Mouse (Mus musculus): Measurements from ENCODE around the gene Stim1.
"Not testable (repeated sequence)": the region's sequence is repeated elsewhere in the genome, so short reads cannot be mapped to it uniquely, and the experiment has no call there.

The Stim1 gene

GRCm38 (mm10) chr7:102249896-102250630 is 17.5 kb upstream of the Stim1 start:
- DNase-seq = peak; percentile 57

- peak; percentile 83 for DNase-seq
Observed at GRCm38 (mm10) chr7:102250631-102251214, 16.9 kb upstream of the Stim1 start.

- no peak for DNase-seq
Observed at GRCm38 (mm10) chr7:102253631-102254030, 14.0 kb upstream of the Stim1 start.

- DNase-seq = no peak
Observed at GRCm38 (mm10) chr7:102255954-102256353, 11.7 kb upstream of the Stim1 start, which contains the start of gene Rhog. Rhog (minus strand) TSS chr7:102256054.

GRCm38 (mm10) chr7:102256636-102257035 is 11.0 kb upstream of the Stim1 start:
- no peak for DNase-seq

GRCm38 (mm10) chr7:102258189-102258588 is 9.4 kb upstream of the Stim1 start:
- DNase-seq = peak; percentile 82

GRCm38 (mm10) chr7:102258753-102259152 is 8.9 kb upstream of the Stim1 start:
- no peak for DNase-seq

- no peak for DNase-seq
Observed at GRCm38 (mm10) chr7:102259716-102260479, 7.7 kb upstream of the Stim1 start.

- DNase-seq = no peak
Observed at GRCm38 (mm10) chr7:102260518-102260917, 7.1 kb upstream of the Stim1 start.

GRCm38 (mm10) chr7:102263020-102263419 is 4.6 kb upstream of the Stim1 start:
- no peak for DNase-seq

- not testable (repeated sequence) for DNase-seq
Observed at GRCm38 (mm10) chr7:102266021-102266400, 1.6 kb upstream of the Stim1 start.

- no peak for DNase-seq
Observed at GRCm38 (mm10) chr7:102266401-102267042, 1.1 kb upstream of the Stim1 start.

GRCm38 (mm10) chr7:102267113-102267579 is 460 bp upstream of the Stim1 start:
- DNase-seq = peak; percentile 96

- DNase-seq = no peak
Observed at GRCm38 (mm10) chr7:102268395-102268748, 766 bp downstream of the Stim1 start.

GRCm38 (mm10) chr7:102272422-102272948 is 4.9 kb downstream of the Stim1 start:
- DNase-seq = no peak

GRCm38 (mm10) chr7:102281403-102281802 is 13.8 kb downstream of the Stim1 start:
- DNase-seq = no peak

GRCm38 (mm10) chr7:102282261-102282660 is 14.7 kb downstream of the Stim1 start:
- DNase-seq = no peak

GRCm38 (mm10) chr7:102289466-102289865 is 21.9 kb downstream of the Stim1 start:
- no peak for DNase-seq

GRCm38 (mm10) chr7:102292228-102292627 is 24.6 kb downstream of the Stim1 start:
- no peak for DNase-seq

GRCm38 (mm10) chr7:102293234-102293633 is 25.6 kb downstream of the Stim1 start:
- DNase-seq = no peak

- DNase-seq = no peak
Observed at GRCm38 (mm10) chr7:102300761-102301160, 33.2 kb downstream of the Stim1 start.

- DNase-seq = no peak
Observed at GRCm38 (mm10) chr7:102302471-102302870, 34.9 kb downstream of the Stim1 start.

- no peak for DNase-seq
Observed at GRCm38 (mm10) chr7:102305596-102305995, 38.0 kb downstream of the Stim1 start.

Measured in right cerebral cortex, postnatal 4 days (tissue).